In the genomic region with DNA sequence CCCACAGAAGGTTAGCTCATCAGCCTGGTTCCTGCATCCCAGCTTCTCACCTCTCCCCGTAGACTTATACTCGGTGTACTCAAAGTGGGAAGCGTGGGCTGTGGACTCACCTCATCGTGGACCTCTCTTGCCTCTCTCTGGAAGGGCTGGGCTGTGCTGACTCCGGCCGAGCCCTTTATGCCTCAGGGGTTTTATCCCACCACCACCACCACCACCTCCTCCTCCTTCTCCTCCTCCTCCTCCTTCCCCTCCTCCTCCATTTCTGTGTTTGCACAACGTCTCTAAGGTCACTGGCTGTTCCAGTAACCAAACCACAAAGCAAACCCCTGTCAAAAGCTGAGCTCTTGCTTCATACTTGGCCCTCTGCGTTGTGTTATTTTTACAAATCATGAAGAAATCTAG, we compare ENCODE assay signal across 10 mouse cellular contexts. TPM values are rescaled to one million over a fixed set of nuclear protein-coding genes. Genes with fewer than 3 reads are reported as not detected.
A peak's percentile ranks its signal among the peaks of the same experiment; 100 is the strongest.
DNase-seq lines count a peak whose midpoint lies in the region; ATAC-seq and TF ChIP-seq lines count a peak whose summit lies in the region.
"Had no signal": no experiment of that assay in that cellular context is flagged by ENCODE, and none has a peak within 500 bp of the region (broad histone marks: within the 10 kb centered on the region; RNA-seq: fewer than 3 reads in every experiment).

TSS of gene Hp (minus strand) at position 273 of the 402 bp plus-strand sequence.

- H3K9ac ChIP-seq in lung, postnatal 0 days (replicated peaks; ENCODE audit: low read depth): no peak within 1 kb of the TSS
- H3K9ac ChIP-seq: heart, embryonic 13.5 days had no signal

- no peaks in the 10 kb centered on the region for H3K36me3 ChIP-seq in lung, postnatal 0 days (ENCODE audit: insufficient read depth, low read length)
- no peaks in the 10 kb centered on the region for H3K36me3 ChIP-seq in forebrain, embryonic 10.5 days (replicated peaks)
- H3K36me3 ChIP-seq: heart, embryonic 13.5 days had no signal

- peak within 1 kb of the TSS; percentile 75 for H3K27ac ChIP-seq in lung, postnatal 0 days (ENCODE audit: low read length)
- H3K27ac ChIP-seq in forebrain, embryonic 10.5 days: no peak within 1 kb of the TSS
- H3K27ac ChIP-seq: heart, embryonic 13.5 days had no signal

- no peaks in the 10 kb centered on the region for H3K4me1 ChIP-seq in lung, postnatal 0 days (ENCODE audit: insufficient read depth, low read depth, low read length)
- H3K4me1 ChIP-seq in forebrain, embryonic 10.5 days: no peaks in the 10 kb centered on the region
- H3K4me1 ChIP-seq: heart, embryonic 13.5 days had no signal

- no peak for TF ChIP-seq CTCF in lung, postnatal 0 days (IDR thresholded peaks at IDR 0.05)

- peak within 1 kb of the TSS; percentile 8 for H3K4me2 ChIP-seq in lung, postnatal 0 days (replicated peaks; ENCODE audit: low read depth, low read length)
- H3K4me2 ChIP-seq: heart, embryonic 13.5 days had no signal

- no peak for DNase-seq in urinary bladder, adult 2 months (ENCODE audit: low spot score)
- no peak for DNase-seq in urinary bladder, postnatal 4 days (ENCODE audit: low spot score in 2 of 2)
- peak; percentile 90 for DNase-seq in lung, postnatal 0 days (ENCODE audit: low spot score)
- DNase-seq in forebrain, embryonic 10.5 days (ENCODE audit: extremely low spot score, low spot score): no peak
- no peak for DNase-seq in gastrocnemius, postnatal 4 days (ENCODE audit: low spot score in 2 of 2)
- no peak for DNase-seq in cerebellum, adult 9-10 months
- no peak for DNase-seq in ovary, postnatal 36 days (ENCODE audit: low spot score)

- peak; percentile 62 for TF ChIP-seq EP300 in lung, postnatal 0 days (IDR thresholded peaks at IDR 0.05)

- H3K9me3 ChIP-seq in lung, postnatal 0 days (ENCODE audit: low read length): no peaks in the 10 kb centered on the region
- H3K9me3 ChIP-seq in forebrain, embryonic 10.5 days: no peaks in the 10 kb centered on the region

- peak; percentile 85 for ATAC-seq in granulocyte monocyte progenitor cell, adult 5-6 weeks (replicated peaks; ENCODE audit: poor library complexity, severe bottlenecking)
- ATAC-seq in lung, postnatal 0 days: peak; percentile 82

- H3K27me3 ChIP-seq in lung, postnatal 0 days (replicated peaks; ENCODE audit: insufficient read depth, low read length): no peaks in the 10 kb centered on the region
- H3K27me3 ChIP-seq in forebrain, embryonic 10.5 days (ENCODE audit: poor library complexity, severe bottlenecking): no peaks in the 10 kb centered on the region
- H3K27me3 ChIP-seq: heart, embryonic 13.5 days had no signal

- peak within 1 kb of the TSS; percentile 16; the same call in 1 of the 2 replicates for H3K4me3 ChIP-seq in lung, postnatal 0 days (ENCODE audit: low read depth, low read length)
- H3K4me3 ChIP-seq in forebrain, embryonic 10.5 days: no peak within 1 kb of the TSS
- H3K4me3 ChIP-seq: heart, embryonic 13.5 days had no signal

- 37% methylated on average over 8 of the region's 8 CpGs for WGBS in lung, postnatal 0 days
- 80% methylated on average over 8 of the region's 8 CpGs for WGBS in forebrain, embryonic 10.5 days

RNA-seq across cellular contexts. Expression of gene Hp, which starts in this region (rescaled TPM):
- polyA plus RNA-seq in urinary bladder, adult 2 months (2012; rRNA removed): 20.1 and 32.2 TPM in 2 replicates
- 206 and 211 TPM in 2 replicates for total RNA-seq in granulocyte monocyte progenitor cell, adult 5-6 weeks (2014; fragmentation: Nextera tagmentation)
- 304 and 315 TPM in 2 replicates for total RNA-seq in granulocyte monocyte progenitor cell, adult 5-6 weeks (2017)
- polyA plus RNA-seq in lung, postnatal 0 days (2015; fragmentation: Nextera tagmentation; extraction: Ambion mirVana): 703 and 838 TPM in 2 replicates
- 0.93 and 1.0 TPM in 2 replicates for polyA plus RNA-seq in forebrain, embryonic 10.5 days (2016; fragmentation: Nextera tagmentation; extraction: Ambion mirVana)
- total RNA-seq in gastrocnemius, postnatal 4 days (2021): 10 to 100 TPM in 1 of 2 experiments, 1 to 10 TPM in 1; 8.1 to 27.6 TPM
- total RNA-seq: CH12.LX had no signal

Comparison
In these comparisons a context has a peak if more than half of its experiments do, and no peak if none do; other contexts are left out.
1. RNA of gene Hp (total RNA-seq): 206 to 315 TPM in granulocyte monocyte progenitor cell, adult 5-6 weeks; 8.1 to 27.6 TPM in gastrocnemius, postnatal 4 days; every median in the first group is over 4 times any median in the second.
2. RNA of gene Hp (polyA plus RNA-seq): 703 to 838 TPM in lung, postnatal 0 days; 20.1 to 32.2 TPM in urinary bladder, adult 2 months and 0.93 to 1.0 TPM in forebrain, embryonic 10.5 days; every median in the first group is over 10 times any median in the second.